ENCODE assay signal across 8 mouse cellular contexts in genomic region chr4:46463130-46463830, GRCm38 (mm10). TPM values are rescaled to one million over a fixed set of nuclear protein-coding genes. Genes with fewer than 3 reads are reported as not detected.
DNase-seq lines count a peak whose midpoint lies in the region; ATAC-seq lines count a peak whose summit lies in the region.

No protein-coding gene starts in this region.

- no peaks in the 10 kb centered on the region for H3K4me1 ChIP-seq in forebrain, embryonic 14.5 days (ENCODE audit: control insufficient read depth, insufficient read depth, low read length)
- H3K4me1 ChIP-seq in forebrain, embryonic 16.5 days (replicated peaks; ENCODE audit: control insufficient read depth, insufficient read depth, low read length), result no peaks in the 10 kb centered on the region
- H3K4me1 ChIP-seq in neural tube, embryonic 11.5 days (ENCODE audit: control insufficient read depth, insufficient read depth, low read length), result no peaks in the 10 kb centered on the region
- no peaks in the 10 kb centered on the region for H3K4me1 ChIP-seq in neural tube, embryonic 15.5 days
- no peaks in the 10 kb centered on the region for H3K4me1 ChIP-seq in embryonic facial prominence, embryonic 14.5 days (ENCODE audit: control insufficient read depth, insufficient read depth, low read length)
- peaks cover 42% of the 10 kb centered on the region for H3K4me1 ChIP-seq in liver, embryonic 15.5 days (replicated peaks)
- H3K4me1 ChIP-seq in stomach, embryonic 16.5 days (ENCODE audit: control insufficient read depth, insufficient read depth, low read length), result no peaks in the 10 kb centered on the region

- 0 out of 2 replicates have a peak, but pooled peaks have one; percentile 58 for ATAC-seq in forebrain, embryonic 14.5 days
- no peak for ATAC-seq in forebrain, embryonic 16.5 days
- ATAC-seq in neural tube, embryonic 11.5 days (ENCODE audit: insufficient read depth, low FRiP score, low TSS enrichment), result no peak
- no peak for ATAC-seq in neural tube, embryonic 15.5 days (ENCODE audit: low FRiP score)
- peak; percentile 41; the same call in 1 of the 2 replicates for ATAC-seq in embryonic facial prominence, embryonic 14.5 days (ENCODE audit: low read depth)
- ATAC-seq in liver, embryonic 15.5 days (ENCODE audit: insufficient read depth), result peak; percentile 51
- peak; percentile 25; the same call in 1 of the 2 replicates for ATAC-seq in stomach, embryonic 16.5 days (ENCODE audit: insufficient read depth, low FRiP score)

- DNase-seq in forebrain, embryonic 14.5 days (ENCODE audit: low spot score), result peak; percentile 47
- peak; percentile 45 for DNase-seq in neural tube, embryonic 11.5 days (ENCODE audit: low spot score)
- peak; percentile 46 for DNase-seq in embryonic facial prominence, embryonic 14.5 days (ENCODE audit: low spot score)
- DNase-seq in layer of hippocampus, adult 11-12 months (ENCODE audit: low spot score), result no peak

- H3K9me3 ChIP-seq in forebrain, embryonic 14.5 days (replicated peaks; ENCODE audit: control insufficient read depth, low read length), result no peaks in the 10 kb centered on the region
- H3K9me3 ChIP-seq in forebrain, embryonic 16.5 days (ENCODE audit: control insufficient read depth, low read length), result no peaks in the 10 kb centered on the region
- H3K9me3 ChIP-seq in neural tube, embryonic 11.5 days (ENCODE audit: control insufficient read depth, low read length), result no peaks in the 10 kb centered on the region
- no peaks in the 10 kb centered on the region for H3K9me3 ChIP-seq in neural tube, embryonic 15.5 days (replicated peaks)
- H3K9me3 ChIP-seq in embryonic facial prominence, embryonic 14.5 days (ENCODE audit: control insufficient read depth, low read length), result no peaks in the 10 kb centered on the region
- H3K9me3 ChIP-seq in liver, embryonic 15.5 days (replicated peaks), result no peaks in the 10 kb centered on the region
- no peaks in the 10 kb centered on the region for H3K9me3 ChIP-seq in stomach, embryonic 16.5 days (replicated peaks; ENCODE audit: control insufficient read depth, low read length)

- no peak overlapping the region for H3K4me3 ChIP-seq in forebrain, embryonic 14.5 days (ENCODE audit: low read depth, low read length)
- H3K4me3 ChIP-seq in forebrain, embryonic 16.5 days (replicated peaks; ENCODE audit: low read length), result no peak overlapping the region
- no peak overlapping the region for H3K4me3 ChIP-seq in neural tube, embryonic 11.5 days (ENCODE audit: low read depth, low read length)
- no peak overlapping the region for H3K4me3 ChIP-seq in neural tube, embryonic 15.5 days (replicated peaks)
- H3K4me3 ChIP-seq in embryonic facial prominence, embryonic 14.5 days (ENCODE audit: low read depth, low read length), result no peak overlapping the region
- H3K4me3 ChIP-seq in liver, embryonic 15.5 days (replicated peaks), result no peak overlapping the region
- H3K4me3 ChIP-seq in stomach, embryonic 16.5 days (replicated peaks; ENCODE audit: low read length), result no peak overlapping the region

- H3K9ac ChIP-seq in forebrain, embryonic 14.5 days (ENCODE audit: low read length), result no peak overlapping the region
- no peak overlapping the region for H3K9ac ChIP-seq in forebrain, embryonic 16.5 days (replicated peaks; ENCODE audit: low read depth, low read length)
- H3K9ac ChIP-seq in neural tube, embryonic 11.5 days (ENCODE audit: low read length), result no peak overlapping the region
- H3K9ac ChIP-seq in neural tube, embryonic 15.5 days (replicated peaks), result no peak overlapping the region
- no peak overlapping the region for H3K9ac ChIP-seq in embryonic facial prominence, embryonic 14.5 days (ENCODE audit: low read depth, low read length)
- no peak overlapping the region for H3K9ac ChIP-seq in liver, embryonic 15.5 days
- no peak overlapping the region for H3K9ac ChIP-seq in stomach, embryonic 16.5 days (ENCODE audit: low read length)

- H3K27ac ChIP-seq in forebrain, embryonic 14.5 days (ENCODE audit: low read depth, low read length), result no peak overlapping the region
- H3K27ac ChIP-seq in forebrain, embryonic 16.5 days (ENCODE audit: low read length), result no peak overlapping the region
- no peak overlapping the region for H3K27ac ChIP-seq in neural tube, embryonic 11.5 days (ENCODE audit: low read depth, low read length)
- H3K27ac ChIP-seq in neural tube, embryonic 15.5 days (replicated peaks), result no peak overlapping the region
- no peak overlapping the region for H3K27ac ChIP-seq in embryonic facial prominence, embryonic 14.5 days (replicated peaks; ENCODE audit: low read depth, low read length)
- H3K27ac ChIP-seq in liver, embryonic 15.5 days (replicated peaks), result peak overlapping the region; percentile 34; the same call in 1 of the 2 replicates
- H3K27ac ChIP-seq in stomach, embryonic 16.5 days (ENCODE audit: low read length), result no peak overlapping the region

- no peaks in the 10 kb centered on the region for H3K27me3 ChIP-seq in forebrain, embryonic 14.5 days (replicated peaks; ENCODE audit: control insufficient read depth, insufficient read depth, low read length)
- no peaks in the 10 kb centered on the region for H3K27me3 ChIP-seq in forebrain, embryonic 16.5 days (replicated peaks; ENCODE audit: control insufficient read depth, insufficient read depth, low read length)
- no peaks in the 10 kb centered on the region for H3K27me3 ChIP-seq in neural tube, embryonic 11.5 days (ENCODE audit: control insufficient read depth, insufficient read depth, low read length)
- no peaks in the 10 kb centered on the region for H3K27me3 ChIP-seq in neural tube, embryonic 15.5 days (replicated peaks)
- no peaks in the 10 kb centered on the region for H3K27me3 ChIP-seq in embryonic facial prominence, embryonic 14.5 days (replicated peaks; ENCODE audit: control insufficient read depth, insufficient read depth, low read length)
- no peaks in the 10 kb centered on the region for H3K27me3 ChIP-seq in liver, embryonic 15.5 days
- H3K27me3 ChIP-seq in stomach, embryonic 16.5 days (ENCODE audit: control insufficient read depth, insufficient read depth, low read length), result no peaks in the 10 kb centered on the region

- no peak overlapping the region for H3K4me2 ChIP-seq in forebrain, embryonic 14.5 days (ENCODE audit: low read length)
- no peak overlapping the region for H3K4me2 ChIP-seq in forebrain, embryonic 16.5 days (ENCODE audit: low read length)
- H3K4me2 ChIP-seq in neural tube, embryonic 11.5 days (ENCODE audit: low read depth), result no peak overlapping the region
- no peak overlapping the region for H3K4me2 ChIP-seq in neural tube, embryonic 15.5 days
- no peak overlapping the region for H3K4me2 ChIP-seq in embryonic facial prominence, embryonic 14.5 days (ENCODE audit: low read depth, low read length)
- no peak overlapping the region for H3K4me2 ChIP-seq in liver, embryonic 15.5 days
- H3K4me2 ChIP-seq in stomach, embryonic 16.5 days (ENCODE audit: low read depth, low read length), result no peak overlapping the region

- H3K36me3 ChIP-seq in forebrain, embryonic 14.5 days (ENCODE audit: control insufficient read depth, insufficient read depth, low read length), result peaks cover 74% of the 10 kb centered on the region
- peaks cover 12% of the 10 kb centered on the region for H3K36me3 ChIP-seq in forebrain, embryonic 16.5 days (ENCODE audit: control insufficient read depth, insufficient read depth)
- H3K36me3 ChIP-seq in neural tube, embryonic 11.5 days (ENCODE audit: control insufficient read depth, insufficient read depth, low read length), result peaks cover 21% of the 10 kb centered on the region
- H3K36me3 ChIP-seq in neural tube, embryonic 15.5 days, result peaks cover 57% of the 10 kb centered on the region
- H3K36me3 ChIP-seq in embryonic facial prominence, embryonic 14.5 days (ENCODE audit: control insufficient read depth, insufficient read depth, low read length), result peaks cover 81% of the 10 kb centered on the region
- peaks cover 99% of the 10 kb centered on the region for H3K36me3 ChIP-seq in liver, embryonic 15.5 days (replicated peaks)
- peaks cover 23% of the 10 kb centered on the region for H3K36me3 ChIP-seq in stomach, embryonic 16.5 days (ENCODE audit: control insufficient read depth, insufficient read depth, low read length)

- WGBS in forebrain, embryonic 14.5 days, result 80% methylated on average over 7 of the region's 7 CpGs
- WGBS in forebrain, embryonic 16.5 days, result 80% methylated on average over 7 of the region's 7 CpGs
- 88% methylated on average over 7 of the region's 7 CpGs for WGBS in neural tube, embryonic 11.5 days
- 89% methylated on average over 7 of the region's 7 CpGs for WGBS in neural tube, embryonic 15.5 days
- 77% methylated on average over 7 of the region's 7 CpGs for WGBS in embryonic facial prominence, embryonic 14.5 days
- 72% methylated on average over 7 of the region's 7 CpGs for WGBS in liver, embryonic 15.5 days (ENCODE audit: insufficient replicate concordance)
- 86% methylated on average over 7 of the region's 7 CpGs for WGBS in stomach, embryonic 16.5 days

RNA-seq across cellular contexts. Expression of gene Anp32b, which starts 12.6 kb away (rescaled TPM):
- polyA plus RNA-seq in forebrain, embryonic 14.5 days (2014; fragmentation: Nextera tagmentation; extraction: Ambion mirVana), result 83.5 and 92.4 TPM in 2 replicates
- 105 and 114 TPM in 2 replicates for polyA plus RNA-seq in forebrain, embryonic 16.5 days (2015; fragmentation: Nextera tagmentation; extraction: Ambion mirVana)
- 261 and 271 TPM in 2 replicates for polyA plus RNA-seq in neural tube, embryonic 11.5 days (2014; fragmentation: Nextera tagmentation; extraction: Ambion mirVana)
- polyA plus RNA-seq in neural tube, embryonic 15.5 days (2015; fragmentation: Nextera tagmentation; extraction: Ambion mirVana), result 70.3 and 129 TPM in 2 replicates
- 238 and 251 TPM in 2 replicates for polyA plus RNA-seq in embryonic facial prominence, embryonic 14.5 days (2014; fragmentation: Nextera tagmentation; extraction: Ambion mirVana)
- polyA plus RNA-seq in liver, embryonic 15.5 days (2015; fragmentation: Nextera tagmentation; extraction: Ambion mirVana), result 387 TPM in 2 replicates
- polyA plus RNA-seq in stomach, embryonic 16.5 days (2015; fragmentation: Nextera tagmentation; extraction: Ambion mirVana), result 184 and 201 TPM in 2 replicates

RNA-seq across cellular contexts. Expression of gene Nans, which starts 25.8 kb away (rescaled TPM):
- 77.5 and 81.8 TPM in 2 replicates for polyA plus RNA-seq in forebrain, embryonic 14.5 days (2014; fragmentation: Nextera tagmentation; extraction: Ambion mirVana)
- polyA plus RNA-seq in forebrain, embryonic 16.5 days (2015; fragmentation: Nextera tagmentation; extraction: Ambion mirVana), result 81.1 and 85.5 TPM in 2 replicates
- 82.0 and 89.1 TPM in 2 replicates for polyA plus RNA-seq in neural tube, embryonic 11.5 days (2014; fragmentation: Nextera tagmentation; extraction: Ambion mirVana)
- 76.5 and 85.4 TPM in 2 replicates for polyA plus RNA-seq in neural tube, embryonic 15.5 days (2015; fragmentation: Nextera tagmentation; extraction: Ambion mirVana)
- 75.3 and 79.9 TPM in 2 replicates for polyA plus RNA-seq in embryonic facial prominence, embryonic 14.5 days (2014; fragmentation: Nextera tagmentation; extraction: Ambion mirVana)
- 45.1 and 51.9 TPM in 2 replicates for polyA plus RNA-seq in liver, embryonic 15.5 days (2015; fragmentation: Nextera tagmentation; extraction: Ambion mirVana)
- 90.7 and 101 TPM in 2 replicates for polyA plus RNA-seq in stomach, embryonic 16.5 days (2015; fragmentation: Nextera tagmentation; extraction: Ambion mirVana)

RNA-seq across cellular contexts. Expression of gene Hemgn, which starts 50.0 kb away (rescaled TPM):
- 0.27 TPM in 1 of 2 replicates, not detected in the other for polyA plus RNA-seq in forebrain, embryonic 14.5 days (2014; fragmentation: Nextera tagmentation; extraction: Ambion mirVana)
- 0.09 and 0.10 TPM in 2 replicates for polyA plus RNA-seq in forebrain, embryonic 16.5 days (2015; fragmentation: Nextera tagmentation; extraction: Ambion mirVana)
- 15.8 and 15.9 TPM in 2 replicates for polyA plus RNA-seq in neural tube, embryonic 11.5 days (2014; fragmentation: Nextera tagmentation; extraction: Ambion mirVana)
- 0.24 and 1.2 TPM in 2 replicates for polyA plus RNA-seq in neural tube, embryonic 15.5 days (2015; fragmentation: Nextera tagmentation; extraction: Ambion mirVana)
- 0.47 and 0.51 TPM in 2 replicates for polyA plus RNA-seq in embryonic facial prominence, embryonic 14.5 days (2014; fragmentation: Nextera tagmentation; extraction: Ambion mirVana)
- 386 and 388 TPM in 2 replicates for polyA plus RNA-seq in liver, embryonic 15.5 days (2015; fragmentation: Nextera tagmentation; extraction: Ambion mirVana)
- 16.6 and 17.6 TPM in 2 replicates for polyA plus RNA-seq in stomach, embryonic 16.5 days (2015; fragmentation: Nextera tagmentation; extraction: Ambion mirVana)

Comparison
In these comparisons a context has a peak if more than half of its experiments do, and no peak if none do; other contexts are left out.
1. ATAC-seq: peak in forebrain, embryonic 14.5 days (single experiment), embryonic facial prominence, embryonic 14.5 days (single experiment), liver, embryonic 15.5 days (single experiment) and stomach, embryonic 16.5 days (single experiment); none in forebrain, embryonic 16.5 days (single experiment), neural tube, embryonic 11.5 days (single experiment) and neural tube, embryonic 15.5 days (single experiment).
2. RNA of gene Hemgn, which starts 50.0 kb away (polyA plus RNA-seq): 386 to 388 TPM in liver, embryonic 15.5 days; 16.6 to 17.6 TPM in stomach, embryonic 16.5 days, 15.8 to 15.9 TPM in neural tube, embryonic 11.5 days, 0.47 to 0.51 TPM in embryonic facial prominence, embryonic 14.5 days, 0.24 to 1.2 TPM in neural tube, embryonic 15.5 days, 0.09 to 0.10 TPM in forebrain, embryonic 16.5 days and 0.27 TPM in forebrain, embryonic 14.5 days; every median in the first group is over 10 times any median in the second.